Comparison of ENCODE assay signal across 23 mouse cellular contexts in genomic region chr9:120245444-120245843, GRCm38 (mm10). TPM values are rescaled to one million over a fixed set of nuclear protein-coding genes. Genes with fewer than 3 reads are reported as not detected.
DNase-seq lines count a peak whose midpoint lies in the region; ATAC-seq and TF ChIP-seq lines count a peak whose summit lies in the region.
"Had no signal": no experiment of that assay in that cellular context is flagged by ENCODE, and none has a peak within 500 bp of the region (broad histone marks: within the 10 kb centered on the region; RNA-seq: fewer than 3 reads in every experiment).

No protein-coding gene starts in this region.

- no peak overlapping the region for H3K4me2 ChIP-seq in liver, postnatal 0 days (ENCODE audit: low read depth, low read length)
- H3K4me2 ChIP-seq in liver, embryonic 12.5 days, result no peak overlapping the region
- H3K4me2 ChIP-seq: embryonic facial prominence, embryonic 15.5 days; heart, embryonic 11.5 days; hindbrain, embryonic 14.5 days had no signal

- H3K4me3 ChIP-seq in gastrocnemius, adult 2 months, result no peak overlapping the region
- H3K4me3 ChIP-seq in liver, postnatal 0 days (ENCODE audit: low read depth, low read length), result no peak overlapping the region
- no peak overlapping the region for H3K4me3 ChIP-seq in liver, embryonic 12.5 days
- H3K4me3 ChIP-seq in ES-Bruce4 (ENCODE audit: low read depth, low read length), result no peak overlapping the region
- H3K4me3 ChIP-seq in bone marrow macrophage, adult 2 months (ENCODE audit: insufficient read depth, low read length), result no peak overlapping the region
- H3K4me3 ChIP-seq: embryonic facial prominence, embryonic 15.5 days; forebrain, embryonic 10.5 days had no signal

- no peak for TF ChIP-seq POLR2A in ES-Bruce4 (IDR thresholded peaks at IDR 0.05; ENCODE audit: insufficient read depth, low read length)
- no peak for TF ChIP-seq POLR2A in bone marrow macrophage, adult 2 months (IDR thresholded peaks at IDR 0.05; ENCODE audit: borderline replicate concordance, low read depth, low read length)

- no peak for ATAC-seq in liver, postnatal 0 days
- no peak for ATAC-seq in liver, embryonic 12.5 days

- H3K9ac ChIP-seq in liver, postnatal 0 days (replicated peaks), result no peak overlapping the region
- no peak overlapping the region for H3K9ac ChIP-seq in liver, embryonic 12.5 days
- no peak overlapping the region for H3K9ac ChIP-seq in ES-Bruce4 (ENCODE audit: low read depth, poor library complexity, severe bottlenecking)
- H3K9ac ChIP-seq: embryonic facial prominence, embryonic 15.5 days; hindbrain, embryonic 14.5 days had no signal

- no peaks in the 10 kb centered on the region for H3K36me3 ChIP-seq in liver, postnatal 0 days (replicated peaks; ENCODE audit: insufficient read depth, low read length)
- H3K36me3 ChIP-seq in liver, embryonic 12.5 days, result no peaks in the 10 kb centered on the region
- no peaks in the 10 kb centered on the region for H3K36me3 ChIP-seq in ES-Bruce4 (ENCODE audit: control insufficient read depth, insufficient read depth, low read length, poor library complexity, severe bottlenecking)
- H3K36me3 ChIP-seq: embryonic facial prominence, embryonic 15.5 days; forebrain, embryonic 10.5 days had no signal

- no peaks in the 10 kb centered on the region for H3K9me3 ChIP-seq in liver, postnatal 0 days (ENCODE audit: low read length)
- peaks cover 8% of the 10 kb centered on the region; the same call in 1 of the 2 replicates for H3K9me3 ChIP-seq in liver, embryonic 12.5 days (replicated peaks)
- H3K9me3 ChIP-seq in ES-Bruce4 (replicated peaks; ENCODE audit: control insufficient read depth, insufficient read depth, low read length, poor library complexity, severe bottlenecking), result no peaks in the 10 kb centered on the region
- H3K9me3 ChIP-seq: embryonic facial prominence, embryonic 15.5 days; forebrain, embryonic 10.5 days had no signal

- TF ChIP-seq EP300 in liver, postnatal 0 days (IDR thresholded peaks at IDR 0.05; ENCODE audit: low read depth), result no peak
- no peak for TF ChIP-seq EP300 in ES-Bruce4 (IDR thresholded peaks at IDR 0.05; ENCODE audit: insufficient read depth, low read depth, low read length)

- intact Hi-C loops in gastrocnemius, adult 2 months (cut with DNase I), result no loop called here

- TF ChIP-seq CTCF in gastrocnemius, adult 2 months (IDR thresholded peaks at IDR 0.05), result peak; percentile 3; the same call in 1 of the 2 replicates
- peak; percentile 39 for TF ChIP-seq CTCF in liver, postnatal 0 days (IDR thresholded peaks at IDR 0.05; ENCODE audit: low read depth)
- peak; percentile 16 for TF ChIP-seq CTCF in ES-Bruce4 (IDR thresholded peaks at IDR 0.05; ENCODE audit: low read depth, low read length)
- TF ChIP-seq CTCF in bone marrow macrophage, adult 2 months (IDR thresholded peaks at IDR 0.05; ENCODE audit: low read depth, low read length), result peak; percentile 29; the same call in 1 of the 2 replicates

- no peaks in the 10 kb centered on the region for H3K4me1 ChIP-seq in liver, postnatal 0 days (ENCODE audit: insufficient read depth)
- no peaks in the 10 kb centered on the region for H3K4me1 ChIP-seq in liver, embryonic 12.5 days
- H3K4me1 ChIP-seq in ES-Bruce4 (ENCODE audit: control insufficient read depth, insufficient read depth, low read length), result no peaks in the 10 kb centered on the region
- no peaks in the 10 kb centered on the region for H3K4me1 ChIP-seq in bone marrow macrophage, adult 2 months (ENCODE audit: control insufficient read depth, insufficient read depth, low read length)
- H3K4me1 ChIP-seq: embryonic facial prominence, embryonic 15.5 days; forebrain, embryonic 10.5 days had no signal

- 85% methylated on average over 5 of the region's 5 CpGs for WGBS in liver, postnatal 0 days (ENCODE audit: insufficient replicate concordance)
- 84% methylated on average over 5 of the region's 5 CpGs for WGBS in liver, embryonic 12.5 days (ENCODE audit: insufficient replicate concordance)

- no peak overlapping the region for H3K27ac ChIP-seq in gastrocnemius, adult 2 months
- H3K27ac ChIP-seq in liver, postnatal 0 days (ENCODE audit: low read depth), result no peak overlapping the region
- H3K27ac ChIP-seq in liver, embryonic 12.5 days, result no peak overlapping the region
- no peak overlapping the region for H3K27ac ChIP-seq in ES-Bruce4 (ENCODE audit: insufficient read depth, low read length)
- H3K27ac ChIP-seq in bone marrow macrophage, adult 2 months (ENCODE audit: insufficient read depth, low read depth, low read length), result no peak overlapping the region
- H3K27ac ChIP-seq: embryonic facial prominence, embryonic 15.5 days; forebrain, embryonic 10.5 days; hindbrain, embryonic 14.5 days had no signal

- H3K27me3 ChIP-seq in liver, postnatal 0 days (ENCODE audit: insufficient read depth, low read length), result no peaks in the 10 kb centered on the region
- no peaks in the 10 kb centered on the region for H3K27me3 ChIP-seq in liver, embryonic 12.5 days (replicated peaks)
- H3K27me3 ChIP-seq in ES-Bruce4 (ENCODE audit: control insufficient read depth, insufficient read depth, low read length, poor library complexity, severe bottlenecking), result no peaks in the 10 kb centered on the region
- H3K27me3 ChIP-seq: embryonic facial prominence, embryonic 15.5 days had no signal

- DNase-seq in gastrocnemius, adult 2 months, result no peak
- no peak for DNase-seq in gastrocnemius, adult 18-20 months (ENCODE audit: low spot score)
- DNase-seq in liver, postnatal 0 days, result no peak
- no peak for DNase-seq in neural tube, embryonic 10.5 days (ENCODE audit: extremely low spot score, low spot score)
- no peak for DNase-seq in thymus, adult 18-20 months
- DNase-seq: adrenal gland, postnatal 14 days; cerebellum, adult 9-10 months; embryo, embryonic 11 days; gastrocnemius, postnatal 25 days; heart, postnatal 14 days; kidney, adult 2 months; kidney, postnatal 36 days; lung, postnatal 10 days; right cerebral cortex, postnatal 14 days had no signal

RNA-seq across cellular contexts. Expression of gene Myrip, which starts 55.9 kb away (rescaled TPM):
- 1 to 10 TPM in 1 of 2 experiments, under 1 TPM in 1; 0.98 to 1.2 TPM for total RNA-seq in gastrocnemius, adult 2 months (2021)
- 1 to 10 TPM in 1 of 2 experiments, under 1 TPM in 1; 1.00 to 1.3 TPM for total RNA-seq in gastrocnemius, adult 18-20 months (2021)
- polyA plus RNA-seq in liver, postnatal 0 days (2015; fragmentation: Nextera tagmentation; extraction: Ambion mirVana), result 0.09 TPM in 1 of 2 replicates, not detected in the other
- 0.04 TPM in 2 replicates for polyA plus RNA-seq in liver, embryonic 12.5 days (2016; fragmentation: Nextera tagmentation; extraction: Ambion mirVana)
- polyA plus RNA-seq in ES-Bruce4 (2011; ENCODE audit: insufficient read depth, insufficient read length, low read depth, missing spikeins), result 0.24 TPM in 1 of 2 replicates, not detected in the other
- polyA plus RNA-seq in bone marrow macrophage, adult 2 months (2012; ENCODE audit: insufficient read depth, insufficient read length, missing spikeins), result not detected in 2 replicates
- total RNA-seq: megakaryocyte-erythroid progenitor cell, adult 5-6 weeks; monocyte, adult 5-6 weeks had no signal
